Mouse (Mus musculus) liver, adult (tissue): ENCODE data around the gene Alas2.

Source experiments
- GATA4 ChIP-seq: IDR thresholded peaks from 2 replicates; pipeline ENCODE4 v1.6.1; 2014; ENCODE audit warnings: mild to moderate bottlenecking, low read length; ENCODE audit not compliant: insufficient replicate concordance

The Alas2 gene

DNA sequence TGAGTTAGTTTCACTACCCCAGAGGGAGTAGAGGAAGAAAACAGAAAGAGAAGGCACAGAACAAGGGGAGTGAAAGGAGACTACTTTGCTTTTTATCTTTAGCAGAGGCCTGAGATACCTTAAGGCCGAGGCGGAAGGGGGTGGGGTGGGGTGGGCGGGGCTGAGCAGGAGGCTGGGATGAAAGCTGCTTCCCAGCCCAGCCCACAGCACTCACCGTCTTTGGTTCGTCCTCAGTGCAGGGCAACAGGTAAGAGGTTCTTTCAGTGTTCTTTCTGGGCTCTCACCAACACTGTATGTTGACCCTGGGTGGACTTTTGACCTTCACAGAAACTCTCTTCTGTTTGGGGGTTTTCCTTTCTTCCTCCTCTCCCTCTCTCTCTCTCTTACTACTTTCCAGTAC, at the start of gene Alas2:
Alas2 (plus strand) TSS at position 137 of the 400 bp plus-strand sequence.
- no peak for TF ChIP-seq GATA4

DNA sequence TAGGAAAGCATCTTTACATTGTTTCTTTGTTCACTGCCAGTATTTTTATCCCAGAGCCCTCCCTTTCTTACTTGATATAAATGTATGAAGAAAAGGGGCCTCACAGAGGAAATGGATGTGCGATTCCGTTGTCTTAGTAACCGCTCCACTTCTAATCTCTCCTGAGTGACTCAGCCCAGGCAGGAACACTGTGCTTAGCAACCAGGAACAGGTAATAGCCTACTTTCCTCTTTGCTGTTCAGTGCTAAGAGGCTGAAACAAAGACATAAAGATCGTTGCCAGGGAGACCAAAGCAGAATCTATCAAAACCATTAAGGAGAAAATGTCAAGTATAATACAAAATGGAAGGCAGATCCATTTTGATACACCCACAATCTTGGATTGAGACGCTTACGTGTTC, 38.5 kb upstream of the Alas2 start:
- TF ChIP-seq GATA4 = no peak

DNA sequence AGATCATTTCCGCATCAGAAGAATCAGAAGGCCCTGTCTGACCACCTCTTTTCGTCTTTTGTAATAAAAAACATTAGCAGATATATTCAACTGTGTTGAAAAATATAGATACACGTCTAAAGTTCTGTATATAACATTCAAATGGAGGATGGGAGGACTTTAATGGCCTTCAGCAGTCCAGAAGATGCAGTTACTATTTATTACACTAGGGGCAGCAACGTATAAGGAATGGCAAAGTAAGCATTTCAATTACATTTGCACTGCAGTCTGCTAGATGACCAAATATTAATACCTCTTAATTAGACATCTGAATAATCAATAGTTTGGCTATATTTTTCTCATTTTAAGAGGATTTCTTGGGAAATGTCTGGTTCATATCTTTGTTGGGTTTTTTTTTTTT, 36.5 kb upstream of the Alas2 start:
- no peak for TF ChIP-seq GATA4

DNA sequence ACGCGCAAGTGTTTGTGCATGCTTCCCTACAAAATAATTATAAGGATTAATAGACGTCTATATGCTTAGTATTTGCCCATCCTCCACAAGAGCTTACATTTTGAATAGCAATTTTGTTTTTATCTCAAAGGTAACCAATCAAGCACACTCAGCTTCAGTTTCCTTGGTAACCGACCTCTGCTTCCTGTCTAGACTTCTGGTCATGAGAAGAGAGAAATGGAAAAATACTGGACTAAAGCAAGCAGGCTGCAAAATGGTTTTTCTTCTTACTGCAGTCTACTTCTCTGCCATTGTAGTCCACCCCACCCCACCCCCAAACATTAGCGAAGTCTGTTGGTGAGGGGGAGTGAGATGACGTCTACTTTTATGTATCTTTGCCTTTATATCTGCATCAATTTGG, 35.9 kb upstream of the Alas2 start:
- TF ChIP-seq GATA4 = no peak

DNA sequence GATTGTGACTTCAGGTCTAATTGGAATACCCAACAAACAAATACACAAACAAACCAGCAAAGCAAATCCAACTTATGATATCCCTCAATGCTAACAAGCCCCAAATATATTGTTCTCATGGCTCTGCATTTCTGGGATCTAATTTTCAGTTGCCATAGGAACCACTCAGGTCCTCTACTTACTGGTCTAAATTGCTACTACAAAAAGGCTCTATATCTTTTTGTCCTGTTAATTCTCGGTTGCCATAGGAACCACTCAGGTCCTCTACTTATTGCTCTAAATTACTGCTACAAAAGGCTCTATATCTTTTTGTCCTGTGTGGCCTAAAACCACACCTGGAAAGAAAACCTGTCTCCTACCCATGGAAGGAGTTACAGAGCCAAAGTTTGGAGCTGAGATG, 33.0 kb upstream of the Alas2 start:
- no peak for TF ChIP-seq GATA4

DNA sequence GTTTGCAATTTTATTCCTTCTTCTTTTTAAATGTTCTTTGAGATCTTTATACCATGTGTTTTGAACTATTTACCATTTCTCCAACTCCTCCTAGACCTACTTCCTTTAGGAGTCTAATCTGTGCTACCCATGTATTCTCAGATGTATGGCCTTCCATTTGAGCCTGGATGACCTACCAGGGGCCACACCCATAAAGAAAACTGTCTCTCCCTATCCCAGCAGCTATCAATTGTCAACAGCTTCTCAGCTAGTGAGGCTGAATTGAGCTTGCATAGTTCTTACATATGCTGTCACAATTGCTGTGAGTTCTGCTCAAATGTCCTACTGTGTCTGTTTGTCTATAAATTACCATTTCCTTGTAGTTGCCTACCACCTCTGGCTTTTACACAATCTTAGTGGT, 31.2 kb upstream of the Alas2 start:
- no peak for TF ChIP-seq GATA4

DNA sequence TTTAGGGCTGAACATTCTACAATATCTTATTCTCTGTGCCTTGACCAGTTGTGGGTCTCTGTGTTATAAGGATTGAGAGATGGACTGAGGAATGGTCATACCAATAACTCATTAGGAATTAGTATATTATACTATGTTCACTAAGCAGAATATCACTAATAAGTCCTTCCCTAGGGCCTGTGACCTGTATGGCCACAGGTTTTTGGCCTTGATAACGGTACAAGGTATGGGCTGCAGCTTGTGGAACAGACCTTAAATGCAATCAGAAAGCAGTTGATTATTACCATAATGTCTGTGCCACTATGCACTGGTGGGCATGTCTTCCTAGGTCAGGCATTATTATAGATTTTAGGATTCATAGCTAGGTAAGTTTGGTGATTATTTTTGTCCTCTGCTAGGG, 30.7 kb upstream of the Alas2 start:
- TF ChIP-seq GATA4 = no peak

DNA sequence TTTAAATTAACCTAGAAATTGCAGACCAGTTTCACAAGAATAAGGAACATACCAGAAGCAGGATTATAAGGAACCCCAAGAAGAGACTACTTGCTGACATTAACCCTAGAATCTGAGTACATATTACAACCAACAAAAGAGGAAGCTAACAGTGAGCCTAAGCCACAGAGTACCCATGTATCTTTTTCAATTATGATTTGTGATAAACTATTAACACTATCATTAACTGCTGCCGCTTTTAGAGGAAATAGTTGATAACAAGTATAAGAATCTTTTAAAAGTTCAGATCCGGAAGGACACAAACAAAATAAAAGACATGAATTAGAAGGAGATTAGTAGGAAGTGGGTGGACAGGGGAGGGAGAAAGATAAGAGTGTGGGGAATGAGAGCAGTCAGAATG, 7.1 kb upstream of the Alas2 start:
- TF ChIP-seq GATA4 = no peak

DNA sequence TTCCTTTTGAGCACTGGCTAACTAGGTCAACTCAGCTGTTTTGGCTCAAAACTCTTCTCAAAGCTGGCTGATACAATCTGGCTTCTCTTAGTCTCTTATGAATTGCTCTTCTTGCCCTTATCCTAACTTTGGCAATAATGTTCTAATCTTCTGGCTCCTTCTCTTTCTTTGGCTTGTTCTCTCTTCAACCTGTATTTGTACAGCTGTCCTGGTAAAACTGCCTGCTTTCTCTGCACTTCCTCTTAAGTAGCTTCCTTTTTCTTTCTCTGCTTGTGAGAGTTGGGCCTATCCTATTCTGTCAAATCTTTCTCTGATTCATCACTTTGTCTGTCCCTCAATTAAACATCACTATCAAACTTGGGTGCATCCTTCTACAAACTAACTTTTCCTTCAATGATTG, 5.5 kb upstream of the Alas2 start:
- no peak for TF ChIP-seq GATA4

DNA sequence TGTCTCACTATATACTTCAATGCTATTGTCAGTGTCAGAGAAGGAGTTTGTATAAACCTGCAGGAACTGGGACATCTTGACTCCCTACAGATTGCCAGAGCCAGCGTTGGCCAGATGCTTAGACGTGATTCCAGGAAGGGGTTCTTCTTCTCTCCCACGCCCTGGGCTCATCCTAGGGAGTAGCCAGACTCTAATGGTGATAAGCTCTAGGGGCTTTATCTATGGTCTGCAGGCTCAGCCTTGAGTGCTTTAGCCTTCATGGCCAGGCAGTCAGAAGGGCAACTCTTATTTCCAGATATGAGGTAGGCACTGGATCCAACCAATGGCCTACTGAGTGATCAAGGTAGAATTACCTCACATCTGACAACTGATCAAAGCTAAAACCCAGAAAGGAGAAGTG, 2.5 kb downstream of the Alas2 start:
- no peak for TF ChIP-seq GATA4

DNA sequence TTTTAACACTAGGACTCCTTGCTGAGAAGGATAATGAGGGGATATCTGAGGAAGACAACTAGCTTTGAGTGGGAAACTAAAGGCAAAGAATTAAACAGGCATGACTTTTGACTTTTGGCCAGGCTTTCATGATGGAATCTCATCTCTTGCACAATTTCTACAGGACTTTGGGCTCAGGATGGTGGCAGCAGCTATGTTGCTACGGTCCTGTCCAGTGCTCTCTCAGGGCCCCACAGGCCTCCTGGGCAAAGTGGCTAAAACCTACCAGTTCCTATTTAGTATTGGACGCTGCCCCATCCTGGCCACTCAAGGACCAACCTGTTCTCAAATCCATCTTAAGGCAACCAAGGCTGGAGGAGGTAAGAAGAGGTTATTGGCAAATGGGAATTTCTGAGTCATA, 4.8 kb downstream of the Alas2 start:
- TF ChIP-seq GATA4 = no peak

DNA sequence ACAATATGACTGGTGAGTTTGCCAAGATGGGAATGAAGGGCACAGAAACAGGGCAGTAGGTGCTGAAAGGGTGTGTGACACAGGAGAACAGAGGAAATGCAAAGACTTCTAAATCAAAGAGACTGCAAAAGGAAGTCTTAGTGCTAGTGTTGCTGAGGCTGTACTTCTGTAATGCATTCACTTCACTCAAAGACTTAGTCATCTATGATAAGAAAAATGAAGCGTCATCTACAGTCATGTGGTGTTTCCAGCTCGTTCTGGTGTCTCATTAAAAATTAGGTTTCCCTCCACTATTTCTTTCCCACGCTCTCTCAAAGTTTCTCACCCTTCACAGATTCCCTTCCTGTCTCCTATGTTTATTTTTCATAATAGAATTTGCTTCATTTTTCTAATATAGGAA, 6.9 kb downstream of the Alas2 start:
- no peak for TF ChIP-seq GATA4

DNA sequence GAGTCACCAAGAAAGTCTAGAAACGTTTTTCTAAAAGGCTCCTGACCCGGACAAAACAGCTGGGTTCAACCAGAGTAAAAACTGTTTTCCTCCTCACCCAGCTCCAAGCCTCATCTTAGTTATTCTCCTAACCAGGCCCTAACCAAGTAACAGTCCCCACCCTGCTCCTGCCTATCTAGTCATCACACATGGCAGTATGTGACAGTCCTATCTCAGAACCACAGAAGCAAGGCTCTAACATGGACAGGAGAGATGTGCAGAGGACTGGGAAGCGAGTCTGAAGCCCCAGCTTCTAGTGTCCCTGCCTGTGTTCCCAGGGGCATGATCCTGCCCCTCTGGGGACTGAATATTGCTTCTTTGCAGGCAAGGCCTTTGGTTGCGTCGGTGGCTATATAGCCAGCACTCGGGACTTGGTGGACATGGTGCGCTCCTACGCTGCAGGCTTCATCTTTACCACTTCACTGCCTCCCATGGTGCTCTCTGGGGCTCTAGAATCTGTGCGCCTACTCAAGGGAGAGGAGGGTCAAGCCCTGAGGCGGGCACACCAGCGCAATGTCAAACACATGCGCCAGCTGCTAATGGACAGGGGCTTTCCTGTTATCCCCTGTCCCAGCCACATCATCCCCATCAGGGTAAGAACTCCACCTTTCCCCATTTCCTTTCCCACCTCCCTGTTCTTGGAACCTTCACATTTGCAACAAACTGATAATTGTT, 17.6 kb downstream of the Alas2 start:
- TF ChIP-seq GATA4 = no peak

DNA sequence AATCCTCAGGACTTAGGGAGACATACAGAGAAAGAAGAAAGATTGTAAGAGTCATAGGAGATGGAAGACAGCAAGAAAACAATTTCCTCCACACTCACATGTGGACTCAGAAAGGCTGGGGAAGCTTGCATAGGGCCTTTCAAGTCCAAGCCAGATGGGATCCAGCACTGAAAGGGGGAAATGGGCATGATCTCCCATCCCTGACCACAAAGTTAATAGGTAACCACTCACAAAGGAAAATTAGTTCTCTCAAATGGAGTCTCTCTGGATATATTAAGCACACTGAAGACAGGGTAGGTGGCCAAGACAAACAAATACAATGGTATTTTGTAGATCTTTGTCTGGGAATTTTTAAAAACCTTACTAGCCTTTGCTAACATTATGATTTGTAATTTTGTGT, 34.7 kb downstream of the Alas2 start:
- TF ChIP-seq GATA4 = no peak

DNA sequence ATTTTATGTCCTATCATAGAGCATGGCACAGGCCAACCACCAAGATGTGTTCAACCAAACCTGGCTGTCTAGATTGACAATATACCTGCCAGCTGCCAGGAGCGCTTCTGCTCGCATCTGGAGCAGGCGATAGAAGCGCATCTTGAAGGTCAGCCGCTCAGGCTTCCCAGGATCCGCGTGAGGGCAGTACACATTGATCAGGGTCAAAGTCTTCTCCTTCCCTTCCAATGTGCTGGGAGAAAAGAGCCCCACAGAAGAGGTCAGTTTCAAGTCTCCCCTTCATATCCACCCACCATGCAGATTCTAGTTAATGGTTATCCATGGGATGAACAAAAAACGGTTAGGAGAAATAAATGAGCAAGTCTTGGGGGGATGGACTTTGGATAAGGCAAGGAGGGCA, 37.9 kb downstream of the Alas2 start:
- no peak for TF ChIP-seq GATA4

DNA sequence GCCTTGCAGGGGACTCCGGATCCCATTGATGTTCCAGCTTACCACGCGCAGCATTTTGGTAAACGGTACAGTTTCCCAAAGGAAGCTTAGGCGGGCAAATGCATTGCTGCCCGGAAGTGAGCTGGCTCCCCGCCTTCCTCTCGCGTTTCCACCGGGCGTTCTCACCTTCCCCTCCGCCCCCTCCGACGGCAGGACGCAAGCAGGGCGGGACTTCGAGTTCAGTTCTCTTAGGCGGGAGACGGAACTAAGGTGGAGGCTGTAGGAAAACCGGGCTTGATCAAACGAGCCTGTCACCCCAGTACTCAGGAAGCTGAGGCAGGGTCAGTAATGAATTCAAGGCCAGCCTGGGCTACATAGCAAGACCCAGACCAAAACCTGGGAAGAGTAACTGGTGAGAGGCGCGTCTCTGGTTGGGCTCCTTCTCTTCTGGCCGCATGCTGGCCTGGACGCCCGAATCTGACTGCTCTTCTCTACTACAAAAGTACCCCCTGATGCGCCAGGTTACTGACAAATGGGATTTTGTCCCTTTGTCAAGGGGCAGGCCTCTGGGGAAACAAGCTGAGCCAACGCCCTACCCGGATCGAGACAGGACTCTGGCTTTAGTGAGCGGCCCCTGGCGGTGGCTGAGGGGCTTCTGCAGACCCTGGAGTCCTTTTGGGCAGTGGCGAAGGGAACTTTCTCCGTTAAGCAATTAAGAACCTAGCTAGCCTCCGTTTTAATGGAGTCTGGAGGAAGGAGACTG, 41.0 kb downstream of the Alas2 start, which contains the start of gene Pfkfb1:
Pfkfb1 (plus strand) TSS at position 207 of the 742 bp plus-strand sequence.
- no peak; the same call in 1 of the 2 replicates for TF ChIP-seq GATA4

DNA sequence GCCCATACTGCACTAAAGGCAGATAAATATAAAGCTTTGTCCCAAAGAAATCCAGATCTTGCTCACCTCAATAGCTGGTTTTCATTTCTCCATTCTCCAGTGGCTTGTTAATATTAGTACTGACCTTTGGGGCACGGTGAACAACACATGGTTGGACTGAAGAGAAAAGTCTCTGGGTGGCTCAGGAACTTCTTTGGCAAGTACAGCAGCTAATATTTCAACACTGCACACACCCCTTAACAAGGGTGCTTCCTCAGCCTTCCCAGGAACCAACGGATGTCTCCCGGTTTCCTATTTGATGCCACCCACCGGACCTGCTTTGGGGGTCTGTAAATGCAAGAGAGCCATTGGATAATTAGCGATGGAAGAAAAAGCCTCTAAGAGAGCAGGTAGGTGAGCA, 42.5 kb downstream of the Alas2 start, which contains the start of gene Apex2:
Apex2 (minus strand) TSS at position 173 of the 400 bp plus-strand sequence.
- TF ChIP-seq GATA4 = no peak
